13 mouse cellular contexts compared by ENCODE assay signal in genomic region chr1:69118249-69118938, GRCm38 (mm10). TPM values are rescaled to one million over a fixed set of nuclear protein-coding genes. Genes with fewer than 3 reads are reported as not detected.
DNase-seq lines count a peak whose midpoint lies in the region; ATAC-seq and TF ChIP-seq lines count a peak whose summit lies in the region.
"Had no signal": no experiment of that assay in that cellular context is flagged by ENCODE, and none has a peak within 500 bp of the region (broad histone marks: within the 10 kb centered on the region; RNA-seq: fewer than 3 reads in every experiment).

No protein-coding gene starts in this region.

- peak; percentile 36 for TF ChIP-seq CTCF in liver, postnatal 0 days (IDR thresholded peaks at IDR 0.05; ENCODE audit: low read depth)

- H3K4me3 ChIP-seq in liver, postnatal 0 days (ENCODE audit: low read depth, low read length), result no peak overlapping the region
- no peak overlapping the region for H3K4me3 ChIP-seq in liver, embryonic 11.5 days (ENCODE audit: low read depth, low read length)
- no peak overlapping the region for H3K4me3 ChIP-seq in midbrain, embryonic 15.5 days
- H3K4me3 ChIP-seq: erythroblast, embryonic 14.5 days; limb, embryonic 10.5 days had no signal

- TF ChIP-seq EP300 in liver, postnatal 0 days (IDR thresholded peaks at IDR 0.05; ENCODE audit: low read depth), result no peak

- no peaks in the 10 kb centered on the region for H3K9me3 ChIP-seq in liver, postnatal 0 days (ENCODE audit: low read length)
- no peaks in the 10 kb centered on the region for H3K9me3 ChIP-seq in liver, embryonic 11.5 days (ENCODE audit: control insufficient read depth, low read length)
- no peaks in the 10 kb centered on the region for H3K9me3 ChIP-seq in midbrain, embryonic 15.5 days
- H3K9me3 ChIP-seq: limb, embryonic 10.5 days had no signal

- 76% methylated on average over 4 of the region's 4 CpGs for WGBS in liver, postnatal 0 days (ENCODE audit: insufficient replicate concordance)
- 79% methylated on average over 4 of the region's 4 CpGs for whole genome bisulfite sequencing in liver, embryonic 11.5 days
- WGBS in midbrain, embryonic 15.5 days, result 67% methylated on average over 4 of the region's 4 CpGs

- no peaks in the 10 kb centered on the region for H3K4me1 ChIP-seq in liver, postnatal 0 days (ENCODE audit: insufficient read depth)
- H3K4me1 ChIP-seq in liver, embryonic 11.5 days (replicated peaks; ENCODE audit: control insufficient read depth, insufficient read depth, low read length), result no peaks in the 10 kb centered on the region
- no peaks in the 10 kb centered on the region for H3K4me1 ChIP-seq in midbrain, embryonic 15.5 days
- H3K4me1 ChIP-seq: limb, embryonic 10.5 days had no signal

- intact Hi-C loops in heart, postnatal 14 days (cut with DNase I), result loop anchor here (5.0 kb wide), 1 partner anchor 1011 kb away; no protein-coding TSS in a partner anchor
- intact Hi-C loops in heart, postnatal 25 days (cut with DNase I), result loop anchor here (5.0 kb wide), 1 partner anchor 1011 kb away; no protein-coding TSS in a partner anchor

- no peak overlapping the region for H3K27ac ChIP-seq in liver, postnatal 0 days (ENCODE audit: low read depth)
- no peak overlapping the region for H3K27ac ChIP-seq in liver, embryonic 11.5 days (ENCODE audit: low read depth, low read length)
- H3K27ac ChIP-seq in midbrain, embryonic 15.5 days, result no peak overlapping the region
- H3K27ac ChIP-seq: limb, embryonic 10.5 days had no signal

- ATAC-seq in liver, postnatal 0 days, result no peak
- ATAC-seq in liver, embryonic 11.5 days (replicated peaks; ENCODE audit: low FRiP score), result no peak
- ATAC-seq in midbrain, embryonic 15.5 days (replicated peaks), result peak; percentile 60; the same call in 1 of the 2 replicates

- H3K36me3 ChIP-seq in liver, postnatal 0 days (replicated peaks; ENCODE audit: insufficient read depth, low read length), result no peaks in the 10 kb centered on the region
- no peaks in the 10 kb centered on the region for H3K36me3 ChIP-seq in liver, embryonic 11.5 days (ENCODE audit: control insufficient read depth, insufficient read depth, low read length)
- no peaks in the 10 kb centered on the region for H3K36me3 ChIP-seq in midbrain, embryonic 15.5 days (replicated peaks)
- H3K36me3 ChIP-seq: limb, embryonic 10.5 days had no signal

- DNase-seq in heart, postnatal 14 days, result peak; percentile 3 to 21
- DNase-seq in heart, postnatal 25 days (ENCODE audit: low spot score), result no peak
- no peak for DNase-seq in liver, postnatal 0 days
- no peak for DNase-seq in liver, embryonic 11.5 days (ENCODE audit: low spot score)
- peak; percentile 41 for DNase-seq in embryo, embryonic 10.5 days (ENCODE audit: low spot score)
- no peak for DNase-seq in spleen, postnatal 10 days (ENCODE audit: low spot score in 2 of 2)
- DNase-seq in cerebellum, adult 11-12 months, result no peak
- DNase-seq: cerebellum, adult 11 months; gastrocnemius, postnatal 14 days had no signal

- no peaks in the 10 kb centered on the region for H3K27me3 ChIP-seq in liver, postnatal 0 days (ENCODE audit: insufficient read depth, low read length)
- H3K27me3 ChIP-seq in liver, embryonic 11.5 days (replicated peaks; ENCODE audit: control insufficient read depth, insufficient read depth, low read length), result no peaks in the 10 kb centered on the region
- no peaks in the 10 kb centered on the region for H3K27me3 ChIP-seq in midbrain, embryonic 15.5 days (replicated peaks)

- H3K4me2 ChIP-seq in liver, postnatal 0 days (ENCODE audit: low read depth, low read length), result no peak overlapping the region
- no peak overlapping the region for H3K4me2 ChIP-seq in liver, embryonic 11.5 days
- no peak overlapping the region for H3K4me2 ChIP-seq in midbrain, embryonic 15.5 days

- no peak overlapping the region for H3K9ac ChIP-seq in liver, postnatal 0 days (replicated peaks)
- H3K9ac ChIP-seq in liver, embryonic 11.5 days (ENCODE audit: low read depth, low read length), result no peak overlapping the region
- no peak overlapping the region for H3K9ac ChIP-seq in midbrain, embryonic 15.5 days

RNA-seq across cellular contexts. Expression of gene Erbb4, which starts 10.5 kb away (rescaled TPM):
- total RNA-seq in heart, postnatal 14 days (2021), result 10 to 100 TPM; 15.0 to 17.0 TPM
- 10 to 100 TPM; 12.2 to 14.0 TPM for total RNA-seq in heart, postnatal 25 days (2021)
- 0.04 and 0.06 TPM in 2 replicates for polyA plus RNA-seq in liver, postnatal 0 days (2015; fragmentation: Nextera tagmentation; extraction: Ambion mirVana)
- polyA plus RNA-seq in liver, embryonic 11.5 days (2014; fragmentation: Nextera tagmentation; extraction: Ambion mirVana), result 0.08 and 0.11 TPM in 2 replicates
- polyA plus RNA-seq in midbrain, embryonic 15.5 days (2015; fragmentation: Nextera tagmentation; extraction: Ambion mirVana), result 15.8 and 15.9 TPM in 2 replicates
- total RNA-seq: neutrophil, adult 5-6 weeks had no signal
- polyA plus RNA-seq: erythroblast, embryonic 14.5 days had no signal

Comparison
In these comparisons a context has a peak if more than half of its experiments do, and no peak if none do; other contexts are left out.
1. DNase-seq: peak in heart, postnatal 14 days (2 of 2) and embryo, embryonic 10.5 days (single experiment); none in heart, postnatal 25 days (single experiment), liver, postnatal 0 days (single experiment), liver, embryonic 11.5 days (single experiment), spleen, postnatal 10 days (0 of 2) and cerebellum, adult 11-12 months (single experiment).
2. RNA of gene Erbb4, which starts 10.5 kb away (polyA plus RNA-seq): 15.8 to 15.9 TPM in midbrain, embryonic 15.5 days; 0.08 to 0.11 TPM in liver, embryonic 11.5 days and 0.04 to 0.06 TPM in liver, postnatal 0 days; every median in the first group is over 10 times any median in the second.